Mouse (Mus musculus): ENCODE measurements around the gene Pkmyt1.

The Pkmyt1 gene

DNA sequence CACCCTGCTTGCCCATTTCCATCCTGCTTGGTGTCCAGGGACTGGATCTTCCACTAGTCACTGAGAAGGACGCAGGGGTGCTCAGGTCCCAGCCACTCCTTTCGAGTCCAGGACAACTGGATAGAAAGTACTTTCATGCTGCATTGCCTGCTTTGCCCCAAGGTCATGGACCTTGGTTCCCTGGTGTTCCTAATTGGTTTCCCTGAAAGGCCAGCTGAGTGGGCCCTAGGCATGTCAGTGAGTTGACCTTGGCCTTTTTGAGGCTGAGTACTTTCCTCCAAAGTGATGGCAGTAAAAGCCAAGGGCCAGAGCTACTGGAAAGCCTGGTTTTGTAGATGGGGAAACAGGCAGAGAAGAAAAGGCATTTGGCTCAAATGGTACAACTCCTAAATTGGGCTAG, 4.2 kb upstream of the Pkmyt1 start:
- no peak for DNase-seq (ENCODE audit: low read depth)

DNA sequence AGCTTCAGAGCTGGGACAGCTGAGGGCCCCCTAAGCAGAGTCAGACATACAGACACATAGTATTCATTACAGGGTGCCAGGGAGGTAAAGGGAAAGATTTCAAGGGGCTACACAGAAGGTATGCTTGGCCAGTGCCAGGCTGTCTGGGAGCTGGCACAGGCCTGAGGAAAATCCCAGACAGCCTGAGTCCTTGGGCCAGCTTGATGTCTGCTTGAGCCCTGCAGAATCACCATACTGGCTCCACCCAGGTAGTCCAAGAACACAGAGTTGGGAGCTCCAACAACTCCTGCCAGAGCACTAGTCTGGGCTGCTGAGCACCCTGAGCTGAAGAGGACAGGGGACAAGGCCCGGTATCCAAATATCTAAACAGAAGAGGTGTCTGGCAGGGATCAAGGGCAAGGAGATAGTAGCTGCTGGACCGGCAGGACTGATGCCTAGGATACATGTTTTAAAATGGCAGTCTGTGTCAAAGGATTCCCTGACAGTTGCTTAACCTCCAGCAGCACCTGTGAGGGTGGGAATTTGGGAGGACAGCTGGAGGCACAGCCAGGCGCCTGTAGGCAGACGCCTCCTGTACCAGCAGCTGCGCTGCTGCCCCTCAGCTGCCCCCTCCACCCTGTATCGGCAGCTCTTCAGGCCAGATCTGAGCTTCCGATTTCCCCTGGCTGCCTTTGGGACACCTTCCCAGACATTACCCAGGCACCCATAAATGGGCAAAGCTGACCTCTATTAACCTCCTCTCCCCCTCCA, 3.6 kb upstream of the Pkmyt1 start, which contains the start of gene 1520401A03Rik:
1520401A03Rik (minus strand) TSS at position 408 of the 750 bp plus-strand sequence.
- DNase-seq (ENCODE audit: low read depth): no peak

DNA sequence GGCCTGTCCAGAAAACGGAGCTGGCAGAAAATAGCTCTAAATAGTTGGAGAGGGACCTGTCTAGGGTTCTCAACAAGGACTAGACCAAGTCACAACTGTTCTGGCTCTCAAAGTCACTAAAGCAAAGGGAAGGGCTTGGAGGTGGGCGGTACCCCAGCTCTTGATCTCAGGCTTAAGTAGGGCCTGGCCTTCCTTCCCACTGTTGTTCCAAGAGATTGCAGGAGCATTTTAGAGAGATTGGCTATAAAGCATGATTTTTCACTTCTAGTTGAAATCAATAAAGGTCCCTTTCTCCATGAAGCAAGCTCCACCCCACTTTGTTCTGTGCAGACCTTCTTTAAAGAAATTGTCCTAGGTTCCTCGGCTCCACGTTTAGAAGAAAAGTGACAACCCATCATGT, 659 bp upstream of the Pkmyt1 start:
- no peak for DNase-seq (ENCODE audit: low read depth)

DNA sequence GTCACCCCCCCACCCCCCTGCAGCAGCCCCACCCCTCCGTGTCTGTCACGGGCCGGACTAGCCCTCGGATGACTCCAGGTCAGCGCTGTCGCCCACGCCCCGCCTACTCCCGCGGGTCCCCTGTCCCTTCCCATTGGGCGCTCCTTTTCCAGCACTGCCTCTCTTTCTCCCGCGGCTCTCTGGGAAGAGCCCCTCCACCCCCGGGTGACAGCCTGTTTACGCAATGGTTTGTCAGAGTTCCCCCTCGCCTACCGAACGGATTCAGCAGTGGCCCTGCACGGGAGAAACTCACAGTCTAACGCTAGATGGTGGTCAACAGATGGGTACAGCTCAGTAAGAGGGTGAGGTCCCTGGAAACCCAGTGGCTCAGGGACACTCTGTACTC, 614 bp downstream of the Pkmyt1 start:
- DNase-seq (ENCODE audit: low read depth): peak; percentile 35

DNA sequence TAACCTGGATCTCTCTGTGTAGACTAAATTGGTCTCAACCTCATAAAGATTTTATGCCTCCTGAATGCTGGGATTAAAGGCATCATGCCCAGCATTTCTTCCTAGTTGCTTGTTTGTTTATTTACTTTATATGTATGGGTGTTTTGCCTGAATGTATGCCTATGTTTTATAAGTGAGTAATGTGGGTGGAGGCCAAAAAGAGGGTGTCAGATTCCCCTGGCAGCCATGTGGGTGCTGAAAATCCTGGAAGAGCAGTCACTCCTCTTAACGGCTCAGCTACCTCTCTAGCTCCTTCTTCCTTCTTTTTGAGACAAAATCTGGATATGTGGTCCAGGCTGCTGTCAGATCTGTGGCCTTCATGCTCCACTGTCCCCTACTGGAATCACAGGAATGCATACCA, 4.3 kb downstream of the Pkmyt1 start:
- no peak for DNase-seq (ENCODE audit: low read depth)

DNA sequence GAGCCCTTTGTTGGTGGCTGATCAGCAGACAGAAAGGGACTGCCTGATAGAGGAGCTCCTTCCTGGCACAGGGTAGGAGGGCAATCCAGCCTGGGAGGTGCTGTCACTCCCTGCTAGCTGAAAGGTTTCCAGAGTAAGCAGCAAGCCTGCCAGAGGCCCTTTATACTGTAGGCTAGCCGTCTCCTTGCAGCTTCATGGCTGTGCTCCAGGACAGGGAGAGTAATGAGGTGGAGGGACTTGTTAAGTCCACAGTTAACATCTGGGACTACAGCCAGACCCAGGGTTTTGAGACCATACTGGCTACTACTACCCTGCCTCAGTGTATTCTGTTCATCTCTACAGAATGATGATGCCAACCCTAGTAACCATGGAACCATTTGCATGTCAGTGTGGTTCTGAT, 8.2 kb downstream of the Pkmyt1 start:
- no peak for DNase-seq (ENCODE audit: low read depth)

DNA sequence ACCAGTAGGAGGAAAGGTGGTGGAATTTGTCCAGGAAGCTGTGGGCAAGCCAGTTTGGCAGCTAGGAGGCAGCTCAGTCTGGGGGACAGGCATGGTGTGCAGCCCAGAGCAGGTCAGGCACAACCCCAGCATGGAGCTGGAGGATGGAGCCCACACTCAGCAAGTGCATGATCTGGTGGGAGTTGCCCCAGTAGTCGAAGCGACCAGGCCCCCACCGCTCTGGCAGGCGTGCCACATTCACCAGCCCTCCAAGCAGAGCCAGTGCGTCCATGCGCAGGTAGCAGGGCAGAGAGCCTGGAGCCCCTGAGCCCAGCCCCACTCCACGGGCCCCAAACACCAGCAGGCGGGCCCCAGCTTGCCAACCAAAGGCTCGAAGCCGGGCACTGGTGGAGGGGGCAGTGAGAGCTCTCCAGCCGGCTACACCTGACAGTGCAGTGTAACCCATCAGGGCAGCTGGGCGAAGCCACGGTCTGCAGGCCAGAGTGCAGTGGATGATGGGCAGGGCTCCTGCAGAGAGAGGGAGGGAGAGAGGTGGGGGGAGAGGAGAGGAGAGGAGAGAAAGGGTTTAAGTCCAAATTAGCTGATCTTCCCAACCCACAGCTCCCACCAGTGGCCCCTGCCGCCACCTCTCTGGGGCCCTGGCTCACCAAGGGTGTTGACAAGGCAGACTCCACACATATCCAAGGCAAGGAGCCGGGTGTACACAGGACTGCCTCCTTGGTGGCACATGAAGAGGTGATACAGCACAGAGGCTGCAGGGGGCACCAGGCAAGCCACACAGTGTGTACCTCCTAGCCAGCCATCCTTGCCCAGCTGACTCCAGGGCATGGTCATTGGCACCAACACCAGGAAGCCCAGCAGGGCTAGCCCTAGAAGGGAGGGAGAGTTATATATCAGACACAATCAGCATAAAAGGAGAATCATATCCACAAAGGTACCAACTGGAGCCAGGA, 11.6 kb downstream of the Pkmyt1 start:
- no peak for DNase-seq (ENCODE audit: low read depth)

DNA sequence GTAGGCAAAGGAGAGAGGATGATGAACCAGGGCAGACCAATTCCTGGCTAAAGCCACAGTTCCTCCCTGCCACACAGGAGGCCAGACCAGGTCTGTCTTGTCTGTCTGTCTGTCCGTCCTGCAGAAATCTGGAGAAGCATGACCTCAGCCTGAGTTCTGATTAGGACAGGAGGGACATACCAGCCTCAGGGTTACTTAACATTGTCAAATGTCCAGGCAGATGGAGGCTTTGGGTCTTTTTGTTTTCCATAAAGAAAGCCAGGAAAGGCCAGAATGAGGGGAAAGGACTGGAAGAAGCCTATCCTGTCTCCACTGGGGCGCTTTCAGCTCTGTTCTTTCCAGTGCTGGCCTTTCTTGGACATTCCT, 12.7 kb downstream of the Pkmyt1 start:
- no peak for DNase-seq (ENCODE audit: low read depth)

DNA sequence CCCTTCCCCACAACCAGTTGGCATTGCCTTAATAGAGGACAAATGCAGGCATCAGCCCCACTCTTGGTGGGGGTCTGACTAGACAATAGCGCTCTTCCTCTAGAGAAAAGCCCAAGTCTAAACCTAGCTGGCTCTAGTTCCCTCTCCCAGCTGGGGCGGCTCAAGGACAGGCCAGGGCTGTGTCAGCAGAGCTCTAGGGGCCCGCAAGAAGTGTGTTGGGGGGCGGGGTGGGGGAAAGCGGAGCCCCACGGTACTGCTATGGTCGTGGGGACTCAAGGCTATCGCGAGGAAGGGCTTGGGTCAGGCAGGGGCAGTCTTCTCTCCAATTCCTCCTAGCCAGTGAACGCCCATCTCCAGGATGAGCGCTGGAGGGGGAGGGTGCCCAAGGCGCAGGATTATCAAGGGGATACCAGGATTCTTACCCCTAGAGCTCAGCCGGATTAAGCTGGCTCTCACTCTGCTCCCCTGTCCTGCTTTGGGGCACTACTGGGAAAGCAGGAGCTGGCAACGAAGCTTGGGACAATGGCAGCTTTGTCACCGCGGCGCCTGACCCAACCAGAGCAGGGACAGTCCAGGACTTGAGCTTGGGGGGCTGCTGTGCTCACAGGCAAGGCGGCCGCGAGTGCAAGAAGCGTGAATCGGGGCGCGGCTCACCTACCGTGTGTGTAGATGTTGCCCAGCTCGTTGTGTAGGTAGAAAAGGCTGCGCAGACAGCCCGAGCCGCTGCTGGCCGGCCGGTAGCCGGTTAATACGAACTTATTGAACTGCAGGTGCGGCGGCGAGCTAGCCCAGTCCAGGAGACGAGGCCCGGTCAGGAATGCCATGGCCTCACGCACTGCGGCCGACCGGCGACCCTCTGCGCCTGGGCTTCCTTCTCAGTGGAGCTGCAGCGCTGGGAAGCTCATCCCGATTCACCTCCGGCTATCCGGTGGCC, 13.3 kb downstream of the Pkmyt1 start:
- no peak for DNase-seq (ENCODE audit: low read depth)

DNA sequence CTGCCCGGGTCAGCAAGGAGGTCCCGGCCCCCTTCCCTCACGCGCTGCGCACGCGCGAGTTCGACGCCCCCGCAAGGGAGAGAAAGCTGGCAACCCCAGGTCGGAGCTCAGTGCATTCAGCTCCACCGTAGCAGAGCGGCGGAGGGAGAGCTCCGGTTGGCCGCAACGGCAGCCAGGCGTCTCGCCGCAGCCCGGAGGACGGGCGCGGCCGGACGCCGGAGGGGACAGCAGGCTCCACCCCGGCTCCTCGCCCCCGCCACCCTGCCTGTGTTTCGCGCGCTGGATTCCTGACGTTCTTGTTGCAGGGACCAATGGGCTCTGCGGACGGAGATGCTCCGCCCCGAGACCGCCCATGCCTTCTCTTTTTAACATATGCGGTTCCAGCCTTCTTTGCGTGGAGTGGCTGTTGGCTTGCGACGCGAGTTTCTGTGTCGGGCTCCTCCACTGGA, 14.0 kb downstream of the Pkmyt1 start:
- DNase-seq (ENCODE audit: low read depth): peak; percentile 85

DNA sequence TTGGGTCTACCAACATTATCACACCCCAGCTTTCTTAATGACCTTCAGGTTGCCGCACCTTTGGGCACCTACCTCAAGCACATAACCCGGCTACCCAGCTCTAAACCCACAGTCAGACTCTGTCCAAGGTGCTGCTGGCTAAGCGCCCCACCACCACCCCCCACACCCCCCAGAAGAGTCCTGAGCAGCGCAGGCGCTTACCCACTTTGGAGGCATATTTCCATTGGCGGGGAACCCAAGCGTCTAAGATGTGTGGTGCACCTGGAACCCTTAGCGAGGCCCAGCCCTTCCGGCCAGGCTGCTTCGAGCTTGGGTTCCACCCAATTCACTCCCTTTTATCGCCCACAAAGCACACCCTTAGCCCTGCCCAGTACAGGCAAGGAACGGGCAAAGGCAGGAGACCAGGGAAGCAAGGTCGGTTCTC, 14.5 kb downstream of the Pkmyt1 start, which contains the start of gene Paqr4:
Paqr4 (minus strand) TSS at position 270 of the 424 bp plus-strand sequence.
- no peak for DNase-seq (ENCODE audit: low read depth)

DNA sequence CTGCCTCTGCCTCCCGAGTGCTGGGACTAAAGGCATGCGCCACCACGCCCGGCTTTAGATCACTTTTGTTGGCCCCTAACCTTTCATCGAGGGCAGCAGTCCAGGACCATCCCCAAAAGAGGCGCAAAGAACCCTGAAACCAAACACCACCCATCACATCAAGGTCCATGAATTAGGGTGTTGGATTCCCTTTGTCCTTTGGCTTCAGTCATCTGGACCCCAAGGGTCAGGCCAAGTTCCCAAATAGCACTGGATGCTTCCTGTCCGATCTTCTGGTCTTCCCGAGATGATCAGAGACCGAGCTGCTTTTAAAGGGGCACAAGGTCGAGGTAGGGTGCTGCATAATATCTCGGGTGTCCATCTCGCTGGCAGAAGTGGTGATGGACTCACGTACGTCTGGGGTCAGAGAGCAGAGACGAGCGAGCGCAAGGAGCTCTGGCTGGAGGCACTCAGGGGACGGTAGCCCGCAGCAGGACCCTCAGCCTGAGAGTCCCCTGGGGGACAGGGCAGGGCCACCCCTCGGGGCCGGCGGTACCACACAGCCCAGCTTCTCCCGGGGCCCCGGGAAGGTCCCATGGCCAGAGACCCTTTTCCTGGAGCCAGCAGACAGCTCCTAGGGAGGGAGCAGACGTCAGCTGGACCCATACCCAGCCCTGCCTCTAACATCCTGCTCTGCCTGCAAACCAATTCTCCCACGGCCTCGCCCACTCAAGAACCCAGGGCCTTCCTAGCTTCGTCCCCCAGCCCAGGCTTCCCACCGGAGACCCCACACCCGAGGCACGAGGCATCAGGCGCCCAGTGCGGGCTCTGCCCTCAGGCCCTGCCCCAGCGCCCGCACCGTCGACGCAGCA, 15.4 kb downstream of the Pkmyt1 start:
- no peak for DNase-seq (ENCODE audit: low read depth)

DNA sequence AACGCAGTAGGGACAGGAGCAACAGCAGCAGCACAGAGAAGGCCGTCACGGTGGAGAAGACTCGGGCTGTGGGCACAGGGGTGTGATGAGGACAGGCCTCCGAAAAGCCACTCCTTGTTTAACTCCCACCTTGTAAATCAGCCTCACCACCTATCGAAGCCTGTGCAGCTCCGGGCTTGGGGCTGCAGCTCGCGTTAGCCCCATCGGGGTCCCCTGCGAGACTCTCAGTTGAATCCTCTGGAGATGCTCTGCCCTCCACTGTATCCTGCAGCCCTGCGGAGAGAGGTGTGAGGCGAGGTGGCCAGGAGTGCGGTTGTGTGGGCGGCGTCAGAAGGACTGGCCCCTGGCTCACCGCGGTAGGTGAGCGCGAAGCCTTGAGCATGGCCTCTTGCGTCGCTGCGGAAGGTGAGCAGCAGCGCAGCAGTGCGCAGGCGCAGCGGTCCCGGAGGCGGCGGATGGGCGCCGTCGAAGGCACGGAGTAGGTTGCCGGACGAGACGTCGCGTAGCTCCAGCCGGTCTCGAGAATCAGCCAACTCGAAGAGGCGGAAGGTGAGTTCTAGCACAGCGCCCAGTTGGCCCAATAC, 16.2 kb downstream of the Pkmyt1 start:
- no peak for DNase-seq (ENCODE audit: low read depth)

DNA sequence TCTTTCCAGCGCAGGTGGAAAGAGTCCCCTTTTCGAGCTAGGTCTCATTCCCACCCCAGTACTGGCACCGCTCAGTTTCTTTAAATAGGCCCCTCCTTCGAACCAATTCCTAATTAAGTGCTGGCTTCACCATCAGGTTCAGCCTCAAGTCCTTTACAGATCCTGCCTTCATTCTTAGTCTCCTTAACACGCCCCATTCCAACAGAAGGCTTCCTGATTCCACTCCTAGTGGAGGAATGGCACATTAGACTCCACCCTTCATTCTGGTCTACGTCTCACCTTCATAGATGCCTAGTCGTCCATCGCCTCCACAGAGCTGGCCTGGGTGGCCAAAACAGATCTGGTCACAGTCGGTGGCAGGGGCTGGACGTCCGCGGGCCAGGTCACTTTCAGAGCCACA, 16.8 kb downstream of the Pkmyt1 start:
- DNase-seq (ENCODE audit: low read depth): no peak

DNA sequence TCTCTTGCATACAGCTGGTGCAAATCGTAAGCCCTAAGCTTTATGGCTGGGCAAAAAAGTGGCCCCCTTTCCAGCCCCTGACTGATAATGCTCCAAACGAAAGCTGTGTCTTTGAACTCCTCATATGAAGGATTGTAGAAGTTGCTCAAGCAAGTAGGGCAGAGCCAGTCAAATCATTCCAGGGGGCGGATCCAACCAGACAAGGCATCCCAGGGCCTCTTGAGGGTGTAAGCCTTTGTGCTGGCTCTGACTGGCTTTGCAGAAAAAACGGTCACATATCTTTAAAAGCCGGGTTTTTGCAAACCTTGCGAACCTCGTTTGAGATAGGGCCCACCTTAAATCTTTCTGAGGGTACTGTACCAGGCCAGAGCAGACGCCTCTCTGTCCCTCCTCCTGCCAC, 17.9 kb downstream of the Pkmyt1 start:
- DNase-seq (ENCODE audit: low read depth): no peak

DNA sequence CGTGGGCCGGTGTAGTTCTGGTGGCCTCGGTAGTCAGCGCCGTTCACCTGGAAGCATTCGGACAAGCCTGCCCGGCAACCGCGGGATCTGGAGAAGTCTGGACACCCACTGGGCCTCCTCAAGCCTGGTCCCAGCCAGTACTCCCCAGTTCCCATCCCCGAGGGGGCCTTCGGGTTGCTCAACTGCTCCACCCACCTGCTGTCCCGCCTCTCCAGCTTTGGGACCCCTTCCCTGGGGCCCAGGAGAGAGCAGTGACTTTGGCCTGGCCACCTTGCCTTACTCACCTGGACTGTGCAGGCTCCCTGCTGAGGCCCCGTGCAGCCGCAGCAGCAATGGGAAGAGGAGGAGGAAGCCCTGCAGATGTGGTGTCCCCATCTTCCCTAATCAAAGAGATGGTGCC, 18.5 kb downstream of the Pkmyt1 start:
- no peak for DNase-seq (ENCODE audit: low read depth)

DNA sequence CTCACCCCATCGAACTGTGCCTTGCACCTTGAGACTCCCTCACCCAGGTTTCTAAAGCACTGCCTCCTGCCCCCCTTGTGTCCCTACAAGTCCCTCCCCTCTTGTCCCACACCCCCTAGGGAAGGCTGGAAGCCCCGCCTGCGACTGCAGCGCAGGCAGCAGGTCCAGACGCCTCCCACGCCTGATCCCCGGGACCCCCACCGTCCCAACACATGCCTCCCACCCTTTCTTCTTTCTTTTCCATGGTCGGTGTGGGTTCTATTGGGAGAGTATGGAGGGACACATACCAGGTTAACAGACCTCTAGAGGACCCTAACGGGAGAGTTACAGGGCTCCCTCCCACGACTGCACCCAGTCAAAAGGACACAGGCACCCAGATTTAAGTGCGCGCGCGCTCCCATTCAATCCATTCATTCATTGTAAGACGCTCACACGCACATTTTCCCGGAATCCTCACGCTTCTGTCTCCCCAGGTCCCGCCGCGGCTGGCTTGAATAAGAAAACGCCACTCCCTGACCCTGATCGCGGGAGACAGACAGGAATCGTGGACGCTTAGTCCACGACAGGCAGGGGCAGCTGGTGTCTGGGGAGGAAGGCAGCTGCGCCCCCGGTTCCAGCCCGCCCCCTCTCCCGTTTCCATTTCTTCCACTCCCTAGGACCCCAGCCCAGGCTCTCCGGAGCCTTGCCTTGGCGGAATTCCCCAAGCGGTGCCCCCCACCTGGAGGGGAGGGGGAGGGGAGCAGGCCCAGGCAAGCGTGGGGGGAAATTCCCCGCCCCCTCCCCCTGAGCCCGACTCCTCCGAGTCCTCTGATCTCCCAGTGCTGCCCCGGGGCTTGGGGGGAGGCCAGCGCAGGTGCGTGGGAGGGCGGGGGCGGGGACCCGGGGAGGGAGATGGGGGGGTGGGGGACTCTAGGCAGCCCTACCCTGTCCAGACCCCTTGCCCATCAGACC, 19.4 kb downstream of the Pkmyt1 start, which contains the start of gene Kremen2:
Kremen2 (minus strand) TSS at position 533 of the 951 bp plus-strand sequence.
- no peak for DNase-seq (ENCODE audit: low read depth)

DNA sequence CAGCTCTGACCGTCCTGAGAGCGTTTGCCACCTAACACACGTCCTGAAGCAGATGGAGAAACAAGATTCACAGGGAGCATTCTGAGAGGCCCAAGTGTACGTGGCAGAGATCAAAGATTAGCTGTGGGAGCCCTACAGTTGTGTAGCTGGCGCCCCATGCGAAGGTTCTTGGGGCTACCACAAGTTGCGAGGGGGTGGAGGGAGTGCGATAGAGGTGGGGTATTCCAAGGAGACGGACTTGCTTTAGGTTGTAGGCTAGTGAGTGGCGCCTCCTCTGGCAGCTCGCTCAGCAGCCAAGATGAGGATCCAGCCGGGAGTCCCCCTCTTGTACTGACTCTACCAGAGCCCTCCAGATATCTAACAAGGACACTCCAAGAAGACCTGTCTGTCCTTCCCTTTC, 20.2 kb downstream of the Pkmyt1 start:
- no peak for DNase-seq (ENCODE audit: low read depth)

DNA sequence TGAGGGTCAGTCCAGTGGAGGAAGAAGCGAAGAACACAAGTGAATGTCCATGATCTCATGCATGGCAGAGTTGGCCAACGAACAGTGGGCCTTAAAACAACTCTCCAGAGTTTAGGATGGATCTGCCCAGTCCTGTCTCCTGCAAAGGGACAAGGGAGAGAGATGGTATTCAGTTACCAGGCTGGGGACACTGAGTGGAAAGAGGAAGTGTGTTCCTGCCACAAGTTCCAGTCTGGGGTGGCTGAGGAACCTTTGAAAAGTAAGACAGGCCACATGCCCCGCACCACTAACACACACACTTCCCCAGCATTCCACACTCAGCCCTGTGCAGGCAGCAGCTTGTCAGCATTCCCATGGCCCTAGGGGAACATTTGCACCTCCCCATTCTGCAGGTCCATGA, 20.6 kb downstream of the Pkmyt1 start:
- DNase-seq (ENCODE audit: low read depth): no peak
